Mouse (Mus musculus) mature B cell (primary cell): ENCODE data around the gene Cox17.

ENCODE experiments used
- in situ Hi-C: fragments of 300-500 bp; cut with MboI; formaldehyde crosslinking; loops from 2 replicates; pipeline ENCODE4 v1.14.3; 2019

Gene Cox17

DNA sequence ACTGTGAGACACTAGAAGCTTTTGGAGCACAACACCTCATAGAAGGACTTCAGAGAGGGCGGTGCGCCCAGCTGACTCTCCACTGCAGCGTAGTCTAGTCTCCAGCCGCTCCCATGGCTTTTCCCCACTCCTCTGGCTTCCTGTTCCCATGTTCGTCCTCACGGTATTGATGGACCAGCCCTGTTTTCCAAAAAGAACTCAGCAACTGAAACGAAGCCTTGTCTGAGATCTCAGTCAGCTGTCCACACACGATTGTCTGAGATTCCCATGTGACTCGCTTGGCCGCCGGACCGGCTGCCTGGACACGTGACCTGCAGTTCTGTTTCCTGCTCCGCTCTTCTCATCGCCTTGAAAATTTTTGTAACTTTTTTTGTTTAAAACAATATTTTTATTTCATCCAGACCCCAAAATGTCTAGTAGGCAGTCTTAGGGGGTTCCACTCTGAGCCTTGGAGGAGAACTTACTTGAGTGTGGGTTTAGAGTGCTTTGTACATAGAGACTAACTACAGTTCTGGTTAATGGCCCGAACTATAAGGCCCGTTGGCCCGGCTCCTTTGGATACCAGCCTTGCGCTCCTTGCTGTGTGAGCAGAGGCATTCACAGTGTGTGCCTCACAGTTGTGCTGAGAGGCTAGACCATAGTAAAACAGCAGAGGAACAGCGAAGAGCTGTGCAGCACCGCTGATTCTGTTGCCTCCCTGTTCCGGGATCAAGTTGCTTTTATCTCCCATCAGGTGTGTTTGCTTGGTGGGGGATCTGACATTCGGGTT, 45.5 kb downstream of the Cox17 start:
- in situ Hi-C loops, result no loop called here

DNA sequence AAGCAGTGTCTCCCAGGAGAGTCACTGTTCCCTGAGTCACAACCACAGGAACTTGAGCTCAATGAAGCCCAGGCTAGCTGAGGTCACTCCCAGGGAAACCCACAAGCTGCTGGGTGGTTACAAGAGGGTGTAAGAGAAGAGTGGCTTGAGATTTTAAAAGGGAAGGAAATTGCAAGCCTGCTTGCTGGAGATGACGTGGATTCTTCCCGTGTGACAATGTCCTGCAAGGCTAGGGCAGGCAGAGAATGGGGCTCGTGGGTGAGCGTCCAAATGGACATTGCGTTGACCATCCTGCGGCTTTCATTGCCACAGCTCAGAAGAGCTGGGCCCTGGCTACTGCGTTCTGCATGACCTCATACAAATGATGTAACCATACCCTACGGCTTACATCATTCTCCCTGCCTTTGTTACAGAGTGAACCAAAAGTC, 47.4 kb downstream of the Cox17 start:
- in situ Hi-C loops, result no loop called here

DNA sequence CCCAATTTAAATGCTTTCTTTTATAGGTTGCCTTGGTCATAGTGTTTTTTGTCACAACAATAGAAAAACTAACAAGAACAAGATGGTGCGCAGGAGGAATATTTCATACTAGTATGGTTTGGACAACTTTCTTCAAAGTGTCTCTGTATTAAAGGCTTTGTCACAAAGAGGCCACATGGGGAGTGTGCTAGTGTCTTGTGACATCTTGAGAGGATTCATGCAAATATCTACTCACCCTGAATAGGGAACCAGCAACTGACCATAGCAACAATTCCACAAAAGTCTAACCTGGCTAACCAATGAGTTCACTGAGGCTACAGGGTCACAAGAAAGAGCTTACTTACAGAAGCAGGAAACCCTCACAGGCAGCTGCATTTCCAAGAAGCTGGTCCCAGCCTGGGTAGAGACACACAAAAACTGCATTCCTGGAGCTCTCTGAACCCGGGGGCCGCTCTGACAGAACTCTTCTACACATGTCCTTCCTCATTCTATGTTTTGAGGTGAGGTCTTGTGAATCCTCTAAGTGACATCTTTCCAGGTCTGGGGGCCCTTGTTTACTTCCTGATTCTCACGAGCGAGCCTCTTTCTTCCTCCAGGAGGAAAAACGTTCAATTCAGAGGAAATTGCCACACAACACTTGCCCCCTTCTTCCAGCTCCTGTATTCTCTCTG, 48.4 kb downstream of the Cox17 start:
- in situ Hi-C loops, result no loop called here

DNA sequence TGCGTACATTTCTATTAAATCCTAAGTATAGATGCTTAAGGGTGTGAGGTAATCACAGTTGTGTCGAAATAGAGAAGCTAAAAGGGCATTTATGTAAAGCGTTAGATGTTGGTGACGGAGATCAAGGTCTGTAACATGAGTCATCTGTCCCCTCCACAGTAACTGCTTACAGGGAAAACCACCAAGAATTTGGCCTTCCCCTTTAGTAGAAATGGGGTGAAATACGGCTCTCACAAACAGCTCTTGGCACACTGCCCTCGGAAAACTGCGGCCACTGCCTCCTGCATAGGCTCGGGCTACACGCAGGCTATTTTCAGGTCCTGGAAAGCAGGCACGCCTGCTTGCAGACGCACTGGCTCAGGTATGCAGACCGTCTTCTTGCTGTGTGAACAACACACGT, 49.4 kb downstream of the Cox17 start:
- in situ Hi-C loops, result no loop called here

DNA sequence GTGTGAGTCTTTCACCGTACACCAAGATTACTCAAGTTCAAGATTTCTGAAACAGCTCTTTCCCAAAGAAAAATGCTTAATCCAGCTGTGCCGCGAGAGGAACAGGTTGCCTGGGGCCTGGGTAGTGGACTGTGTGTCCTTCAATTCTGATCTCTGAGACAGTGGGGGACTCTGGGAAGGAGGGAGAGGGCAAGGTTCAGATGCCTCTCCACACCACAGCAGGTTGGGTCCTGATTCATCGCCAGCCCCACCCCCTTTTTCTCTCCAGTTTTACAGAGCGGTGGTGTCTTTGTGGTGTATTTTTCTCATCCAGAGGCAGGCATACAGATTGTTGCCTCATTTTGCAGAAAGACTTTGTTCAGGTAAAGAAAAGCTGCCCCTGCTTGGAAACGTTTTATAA, 51.5 kb downstream of the Cox17 start:
- in situ Hi-C loops, result no loop called here

DNA sequence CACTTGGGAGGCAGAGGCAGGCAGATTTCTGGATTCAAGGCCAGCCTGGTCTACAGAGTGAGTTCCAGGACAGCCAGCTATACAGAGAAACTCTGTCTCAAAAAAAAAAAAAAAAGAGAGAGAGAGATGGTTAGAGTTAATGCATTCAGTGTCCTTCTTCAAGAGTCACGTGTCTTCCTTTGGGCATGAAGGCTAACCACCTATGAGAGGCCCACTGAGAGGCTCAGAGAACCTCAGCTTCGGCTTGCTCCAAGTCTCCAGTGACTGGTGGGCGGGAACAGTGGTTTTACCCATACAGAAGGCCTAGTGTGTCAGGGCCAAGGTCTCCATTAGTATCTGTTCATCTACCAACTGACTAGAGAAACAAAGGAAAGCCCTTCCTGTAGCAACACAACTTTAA, 52.3 kb downstream of the Cox17 start:
- in situ Hi-C loops, result no loop called here

DNA sequence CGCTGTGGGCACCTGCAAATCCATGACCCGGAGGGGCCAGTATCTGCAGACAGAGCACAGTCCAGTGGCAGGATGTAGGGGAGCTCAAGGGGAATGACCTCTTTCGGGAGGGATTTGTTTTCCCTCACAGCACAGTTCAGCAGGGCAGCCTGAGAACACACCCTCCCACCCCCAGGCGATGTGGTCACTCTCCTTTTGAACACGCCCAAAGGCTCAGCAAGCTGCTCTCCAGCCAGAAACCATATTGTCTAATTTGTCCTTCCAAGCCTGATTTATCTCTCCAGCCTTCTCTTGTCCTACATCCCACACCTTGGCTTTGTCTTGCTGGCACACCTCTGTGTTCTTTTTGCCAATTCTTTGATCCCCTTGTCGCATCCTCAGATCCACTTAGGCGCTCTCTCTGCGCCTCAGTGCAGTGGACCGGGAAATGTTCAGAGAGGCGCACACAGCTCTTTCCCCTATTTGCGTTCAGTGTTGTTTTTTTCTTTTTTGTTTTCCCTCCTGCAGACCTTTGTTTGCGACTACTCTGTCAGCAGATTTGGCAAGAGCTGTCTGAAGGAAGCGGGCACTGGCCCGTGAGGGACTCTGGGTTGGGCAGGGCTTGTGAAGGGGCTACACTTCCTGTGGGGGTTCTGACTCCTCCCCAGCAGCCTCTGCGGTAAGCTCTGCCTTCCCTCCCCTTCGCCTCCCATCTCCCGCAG, 52.9 kb downstream of the Cox17 start:
- in situ Hi-C loops, result no loop called here

DNA sequence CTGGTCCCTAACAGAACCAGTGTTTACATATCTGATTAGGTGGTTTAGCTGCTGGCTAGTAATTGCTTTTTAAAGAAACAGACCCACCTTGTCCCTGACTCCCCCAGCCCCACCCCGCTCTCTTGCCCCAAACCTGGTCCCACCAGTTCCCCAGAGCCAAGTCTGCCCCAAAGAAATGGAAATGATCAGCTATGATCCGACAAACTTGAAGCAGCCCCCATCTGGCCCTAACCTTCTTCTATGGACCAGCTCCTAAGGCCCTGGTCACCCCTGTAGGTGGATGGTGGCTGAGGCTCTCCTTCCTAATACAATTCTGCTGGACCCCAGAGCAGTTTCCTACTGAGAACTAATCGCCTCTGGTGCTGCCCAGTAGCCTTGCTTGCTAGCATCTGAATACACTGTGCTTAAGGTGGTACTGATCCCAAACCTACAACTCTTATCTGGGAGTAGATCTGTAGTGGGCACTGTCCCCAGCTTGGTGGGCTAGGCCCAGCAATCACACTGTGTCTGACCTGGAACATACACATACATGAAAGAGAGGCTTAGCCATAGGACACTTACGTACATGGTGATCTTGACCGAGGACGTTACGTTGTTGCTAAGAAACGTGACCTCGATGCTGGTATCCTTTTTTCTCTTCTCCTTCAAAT, 53.6 kb downstream of the Cox17 start:
- in situ Hi-C loops, result no loop called here

DNA sequence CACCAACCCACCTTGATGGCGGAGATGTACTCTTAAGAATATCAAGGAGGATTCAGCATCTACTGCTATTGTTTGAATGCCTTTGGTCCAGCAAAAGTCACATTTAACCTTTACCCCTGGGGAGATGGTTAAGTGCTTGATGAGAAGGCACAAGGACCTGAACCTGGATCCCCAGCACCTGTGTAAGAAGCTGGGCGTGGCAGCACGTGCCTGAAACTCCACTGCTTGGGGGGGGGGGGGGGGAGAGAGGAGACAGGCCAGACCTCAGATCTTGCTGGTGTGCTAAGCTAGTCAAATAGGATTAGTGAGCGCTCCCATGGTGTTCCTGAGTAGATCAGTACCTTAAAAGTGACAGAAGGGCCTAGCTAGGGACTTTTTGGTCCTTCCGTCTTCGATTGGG, 54.7 kb downstream of the Cox17 start:
- in situ Hi-C loops, result no loop called here
